Mouse (Mus musculus) gastrocnemius, postnatal 4 days (tissue): ENCODE measurements around the gene Dlg2. TPM values are rescaled to one million over a fixed set of nuclear protein-coding genes. Genes with fewer than 3 reads are reported as not detected.

ENCODE experiments used
- DNase-seq, 2 experiments: peaks; one replicate each; pipeline ENCODE4 v3.0.0; 2021 to 2022; ENCODE audit warnings: low spot score in 2 of 2, mixed read lengths in 2 of 2
- total RNA-seq, 2 experiments: library from RNA; stranded (reverse); gene quantifications; 2 replicates each; pipeline ENCODE4 v1.2.3; 2021

Gene Dlg2
- total RNA-seq, 2 experiments from 2014 or later = 4.1 to 4.5 TPM

DNA sequence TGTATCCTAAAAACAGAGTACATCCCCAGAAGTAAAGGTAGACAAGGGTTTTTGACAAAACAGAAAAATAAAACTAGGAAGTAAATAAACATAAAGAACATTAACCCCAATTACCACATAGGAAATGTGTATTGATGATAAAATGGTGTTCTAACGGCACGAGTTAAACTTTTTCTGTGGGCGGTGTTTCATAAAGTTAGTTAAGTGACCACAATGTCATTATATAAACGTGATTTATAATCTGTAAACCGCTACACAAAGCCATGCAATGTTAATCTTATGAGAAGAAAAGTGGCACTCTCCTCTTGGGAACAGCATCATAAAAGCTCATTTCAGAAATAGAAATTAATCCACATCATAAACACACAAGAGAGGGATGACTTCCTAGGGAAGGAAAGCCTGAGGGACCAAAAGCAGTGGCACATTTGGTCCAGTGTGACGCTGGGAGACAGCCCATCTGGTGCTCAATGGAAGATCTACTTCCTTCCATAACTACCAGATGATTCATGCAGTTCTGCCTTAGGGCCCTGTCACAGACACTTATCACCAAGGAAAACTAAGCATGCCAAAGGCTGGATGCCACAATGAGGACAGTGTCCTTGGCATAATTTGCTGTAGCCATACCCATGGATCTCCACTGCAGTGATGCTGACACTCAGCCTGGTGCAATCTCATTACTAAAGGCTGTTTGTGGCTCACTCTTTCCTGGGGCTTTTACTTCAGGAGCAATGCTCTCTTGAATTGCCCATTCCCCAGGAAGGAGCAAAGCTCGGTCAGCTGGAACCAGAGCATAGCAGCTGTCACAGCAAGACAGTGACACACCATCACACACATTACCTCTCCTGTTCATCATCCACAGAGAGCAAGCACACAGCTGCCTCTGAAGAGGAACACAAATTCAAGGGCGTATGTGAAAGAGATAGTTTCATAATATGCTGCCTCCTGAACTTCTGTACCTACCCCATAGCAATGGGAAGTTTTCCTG is 1963.3 kb downstream of the Dlg2 start:
- no peak for DNase-seq

DNA sequence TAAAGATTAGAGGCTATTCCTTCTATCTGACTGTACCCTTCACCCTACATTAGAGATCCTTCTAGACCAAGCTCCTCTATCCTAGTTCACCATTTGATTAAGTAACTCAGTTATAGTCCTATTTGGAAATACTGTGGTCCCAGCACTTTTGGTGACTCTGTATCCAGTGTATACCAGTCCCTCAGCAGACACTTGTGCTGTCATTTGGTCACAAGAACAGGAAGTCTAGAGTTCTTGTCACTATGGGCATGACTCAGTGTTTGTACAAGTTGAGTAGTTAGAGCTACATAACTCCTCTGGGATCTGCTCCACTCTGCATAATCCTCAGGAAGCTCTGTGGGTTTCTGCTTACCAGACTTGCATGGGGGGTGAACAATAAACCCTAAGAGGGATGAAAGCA is 1965.1 kb downstream of the Dlg2 start:
- no peak for DNase-seq

DNA sequence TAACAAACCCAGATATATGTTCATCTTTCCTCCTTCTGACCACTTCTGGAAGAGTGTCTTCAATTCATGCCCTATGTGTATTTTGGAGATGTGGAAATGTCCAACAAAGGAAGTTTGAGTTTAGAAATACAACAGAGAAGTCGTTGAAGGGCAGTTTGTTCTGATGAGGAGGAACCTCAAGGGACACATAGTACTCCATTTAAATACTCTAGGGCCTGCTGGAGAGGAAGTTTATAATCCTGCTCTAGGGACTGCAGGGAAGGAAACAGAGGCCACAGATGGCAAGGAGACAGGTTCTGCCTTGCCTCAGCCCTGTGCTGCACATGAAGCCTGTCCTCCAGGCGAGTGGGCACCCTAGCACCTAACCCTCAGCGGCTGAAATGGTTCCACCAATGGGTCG is 1965.6 kb downstream of the Dlg2 start:
- no peak for DNase-seq

DNA sequence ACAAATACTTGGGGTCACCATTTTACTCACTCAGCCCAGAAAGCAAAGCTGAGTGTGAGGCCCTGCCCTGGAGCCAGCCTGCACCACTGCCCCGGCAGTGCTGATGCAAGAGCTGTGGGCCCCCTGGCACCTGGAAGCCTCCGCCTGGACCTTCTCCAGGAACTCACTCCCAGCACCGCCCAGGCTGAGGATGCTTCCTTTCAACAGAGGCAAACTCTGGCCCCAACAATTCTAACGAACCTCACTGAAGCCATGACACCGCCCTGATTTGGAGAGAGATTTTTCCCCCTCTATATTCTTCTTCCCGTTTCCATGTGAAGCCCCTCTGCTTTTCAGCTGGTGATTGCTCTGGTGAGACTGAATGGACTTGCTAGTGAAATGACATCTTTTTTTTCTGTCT is 1971.5 kb downstream of the Dlg2 start:
- DNase-seq = no peak

DNA sequence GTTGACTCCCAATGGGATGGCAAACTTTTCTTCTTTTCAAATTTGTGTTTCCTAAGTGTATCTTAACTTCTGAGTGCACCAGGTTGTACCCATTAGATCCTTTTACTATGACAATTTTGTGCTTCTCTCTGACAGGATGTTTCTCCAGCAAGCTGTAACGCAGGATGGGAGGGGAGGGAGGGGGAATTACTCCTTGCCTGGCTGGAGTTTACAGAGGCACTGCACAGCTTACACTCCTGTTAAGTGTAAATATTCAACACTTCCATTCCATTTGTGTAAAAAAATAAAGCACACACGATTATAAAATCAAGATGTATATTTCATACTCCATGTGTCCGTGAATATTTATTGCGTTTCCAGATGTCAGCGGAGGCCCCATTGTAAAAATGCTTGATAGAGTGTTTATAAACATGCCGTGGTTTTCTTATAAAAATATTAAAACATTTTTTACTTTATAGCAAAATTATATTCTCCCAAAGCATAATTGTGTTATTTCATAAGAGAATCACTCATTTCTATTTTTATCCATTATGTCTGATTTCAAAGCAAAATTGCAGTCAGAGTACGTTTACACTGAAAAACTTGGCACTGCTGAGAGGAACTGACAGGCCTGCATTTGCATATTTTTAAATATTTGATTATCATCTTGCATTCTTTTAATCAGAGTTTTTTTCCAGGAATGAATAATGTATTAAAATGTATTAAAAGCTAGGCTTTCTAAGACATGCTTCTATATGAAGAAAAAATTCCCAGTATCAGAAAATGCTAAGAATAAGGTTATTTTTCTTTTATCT is 1972.5 kb downstream of the Dlg2 start:
- DNase-seq = no peak

DNA sequence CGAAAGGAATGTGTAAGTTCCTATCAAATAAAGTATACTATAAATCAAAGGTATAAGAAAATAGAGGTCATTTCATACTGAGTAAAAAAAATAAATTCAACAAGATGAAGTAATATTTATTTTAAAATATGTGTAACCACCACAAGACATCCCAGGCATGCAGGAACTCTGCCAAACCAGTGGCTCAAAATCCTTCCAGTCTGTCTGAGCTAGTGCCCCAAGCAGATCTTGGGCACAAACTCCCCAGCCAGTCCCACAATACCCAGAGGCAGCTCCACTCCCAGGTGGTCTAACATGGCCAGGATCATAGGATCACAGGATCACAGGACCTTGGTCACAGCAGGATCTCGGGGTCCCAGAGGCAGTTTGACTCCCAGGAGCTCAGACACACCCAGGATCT is 1977.7 kb downstream of the Dlg2 start:
- no peak for DNase-seq

DNA sequence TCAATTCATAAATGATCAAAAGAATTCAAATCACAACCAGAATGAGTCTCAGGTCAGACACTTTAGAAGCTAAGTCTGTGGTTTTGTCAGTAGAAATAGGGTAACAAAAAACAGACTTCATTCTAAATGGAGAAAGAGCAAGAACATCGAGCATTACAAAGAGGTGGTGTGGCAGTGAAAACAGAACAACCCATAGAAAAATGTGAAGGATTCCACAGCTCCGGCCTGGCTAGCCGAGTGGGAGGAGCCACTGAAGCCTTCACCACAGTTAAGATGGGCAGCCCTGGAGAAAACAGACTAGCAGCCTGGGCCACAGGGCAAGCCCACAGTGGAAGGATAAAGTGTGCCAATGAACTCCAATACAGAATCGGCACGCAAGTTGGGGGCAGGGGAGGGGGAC is 1979.5 kb downstream of the Dlg2 start:
- no peak for DNase-seq

DNA sequence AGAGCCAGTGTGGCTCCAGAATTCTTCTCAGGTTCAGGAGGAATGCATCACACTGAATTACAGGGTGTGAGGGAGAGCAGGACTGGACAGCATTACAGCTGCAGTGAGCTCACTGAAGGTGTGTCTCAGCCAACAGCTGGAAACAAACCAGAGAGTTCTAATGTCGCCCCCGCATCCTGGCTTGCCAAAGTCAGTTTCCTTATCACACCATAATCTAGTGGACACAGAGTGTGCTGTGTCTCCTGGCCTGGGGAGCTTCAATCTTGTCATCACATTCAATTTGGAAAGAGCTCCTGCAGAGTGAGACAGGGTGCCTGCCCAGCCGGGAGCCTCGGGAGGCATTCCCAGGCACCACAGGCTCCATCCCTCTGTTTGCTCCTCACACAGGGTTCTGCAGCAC is 1981.3 kb downstream of the Dlg2 start:
- DNase-seq = no peak

DNA sequence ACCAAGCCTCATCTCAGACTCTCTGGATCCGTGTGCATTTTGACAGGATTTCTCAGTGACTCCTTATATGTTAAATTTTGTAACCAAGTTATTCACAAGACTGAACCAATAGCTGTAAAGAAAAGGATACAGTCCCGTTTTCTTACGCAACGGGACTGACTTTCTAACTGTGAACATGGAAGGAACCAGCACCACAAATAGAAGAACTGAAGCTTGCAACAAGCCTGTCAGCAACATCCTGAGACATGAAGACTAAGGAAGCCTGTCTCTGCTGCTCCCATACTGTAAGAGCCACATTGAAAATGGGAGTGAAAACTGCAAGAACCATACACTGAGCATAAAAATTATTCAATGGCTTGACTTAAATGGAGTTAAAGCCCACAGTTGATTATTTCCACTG is 1981.8 kb downstream of the Dlg2 start:
- DNase-seq = no peak

DNA sequence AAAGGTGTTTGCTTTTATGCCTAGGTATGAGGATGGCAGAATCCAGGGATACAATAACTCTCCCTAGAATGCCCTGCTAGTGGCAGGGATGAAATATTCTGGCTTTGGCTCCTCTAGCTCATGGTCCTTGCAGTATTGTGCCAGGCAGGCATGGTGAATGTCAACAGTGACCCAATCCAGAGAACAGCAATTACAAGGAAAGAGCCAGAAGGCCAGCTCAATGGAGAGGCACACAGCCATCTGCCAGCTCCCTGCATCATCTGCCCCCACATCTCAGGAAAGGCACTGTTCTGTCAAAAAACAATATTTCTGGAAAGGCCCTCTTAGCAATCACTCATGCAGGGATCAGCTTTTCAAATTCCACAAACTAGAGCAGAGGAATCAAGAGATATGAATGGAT is 1984.1 kb downstream of the Dlg2 start:
- DNase-seq = no peak

DNA sequence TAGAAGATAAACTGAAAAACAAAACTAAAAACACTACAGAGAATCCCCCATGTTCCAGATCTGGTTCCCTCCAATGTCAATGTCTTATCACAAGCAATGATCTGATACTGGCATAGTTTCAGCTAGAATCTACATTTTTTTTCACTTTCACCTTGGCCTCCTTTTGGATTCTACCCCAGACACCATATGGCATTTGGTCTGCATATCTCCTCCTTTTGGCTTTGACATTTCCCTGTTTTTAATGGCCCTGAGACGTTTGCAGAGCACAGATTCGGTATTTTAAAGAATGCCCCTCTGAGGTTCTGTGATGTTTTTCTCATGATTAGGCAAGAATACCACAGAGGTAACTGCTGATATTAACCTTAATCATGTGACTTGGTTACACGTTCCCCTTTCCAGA is 1984.8 kb downstream of the Dlg2 start:
- DNase-seq = no peak

DNA sequence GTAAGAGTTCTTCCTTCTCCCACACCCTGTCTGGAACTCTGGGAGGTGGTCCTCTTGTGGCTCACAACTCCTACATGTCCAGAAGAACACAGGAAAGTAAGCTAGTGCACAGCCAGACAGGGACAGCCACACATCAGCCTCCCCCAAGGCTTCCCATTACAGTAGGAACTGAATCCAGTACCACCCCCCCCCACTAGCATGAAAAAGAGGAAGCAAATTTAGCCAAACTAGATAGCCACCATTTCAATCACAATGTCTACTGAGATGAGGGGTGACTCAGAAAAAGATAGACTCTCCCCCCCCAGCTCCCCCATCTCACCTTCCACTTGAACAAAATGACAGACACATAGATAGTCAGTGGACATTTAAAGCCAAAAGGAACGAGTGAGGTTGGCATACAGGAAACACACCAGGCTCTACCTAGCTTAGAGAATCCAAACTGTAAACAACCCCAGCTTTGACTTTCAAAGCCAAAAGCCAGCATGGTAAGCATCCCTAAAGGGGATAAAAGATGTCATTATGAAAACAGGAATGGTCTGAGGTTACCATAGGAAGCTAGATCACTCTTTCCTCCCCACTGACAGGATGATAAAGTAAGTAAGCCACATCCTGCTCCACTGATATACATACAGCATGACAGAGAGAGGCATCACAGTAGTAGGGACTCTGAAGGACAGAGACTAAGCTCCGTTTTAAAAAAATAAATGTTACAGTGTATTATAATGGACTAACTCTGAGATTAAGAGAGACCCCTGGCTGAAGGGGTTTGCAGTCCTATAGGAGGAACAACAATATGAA is 1986.8 kb downstream of the Dlg2 start:
- DNase-seq = no peak

DNA sequence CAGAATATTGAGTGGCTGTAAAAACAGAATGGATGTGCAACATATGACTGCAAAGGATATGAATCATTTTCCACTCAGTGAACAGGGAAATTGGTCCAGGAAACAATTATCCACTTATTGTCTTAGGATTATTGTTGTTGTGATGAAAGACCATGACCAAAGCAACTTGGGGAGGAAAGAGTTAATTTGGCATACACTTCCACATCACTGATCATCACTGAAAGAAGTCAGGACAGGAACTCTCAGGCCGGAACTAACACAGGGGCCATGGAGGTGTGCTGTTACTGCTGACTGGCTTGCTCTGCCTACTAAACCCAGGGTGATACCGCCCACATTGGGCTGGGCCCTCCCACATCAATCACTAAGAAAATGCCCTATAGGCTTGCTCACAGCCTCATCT is 1987.8 kb downstream of the Dlg2 start:
- no peak for DNase-seq

DNA sequence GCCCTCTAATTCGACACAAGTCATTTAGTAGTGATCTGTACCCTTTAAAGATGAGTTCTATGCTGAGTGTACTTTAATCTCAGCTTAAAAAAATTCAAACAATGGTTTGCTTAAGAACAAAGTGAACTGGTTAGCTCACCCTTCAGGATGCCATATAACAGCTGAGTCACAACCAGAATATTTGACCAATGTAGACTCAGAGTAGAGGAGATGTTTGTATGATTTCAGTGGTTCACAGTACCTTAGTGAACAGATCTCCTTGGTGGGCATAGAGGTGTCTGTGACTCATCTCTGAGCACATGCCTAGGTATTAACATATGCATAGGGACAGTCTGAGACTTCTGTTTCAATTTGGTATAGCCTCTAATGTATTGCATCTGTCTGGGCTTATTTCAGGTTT is 2002.7 kb downstream of the Dlg2 start:
- DNase-seq = no peak

DNA sequence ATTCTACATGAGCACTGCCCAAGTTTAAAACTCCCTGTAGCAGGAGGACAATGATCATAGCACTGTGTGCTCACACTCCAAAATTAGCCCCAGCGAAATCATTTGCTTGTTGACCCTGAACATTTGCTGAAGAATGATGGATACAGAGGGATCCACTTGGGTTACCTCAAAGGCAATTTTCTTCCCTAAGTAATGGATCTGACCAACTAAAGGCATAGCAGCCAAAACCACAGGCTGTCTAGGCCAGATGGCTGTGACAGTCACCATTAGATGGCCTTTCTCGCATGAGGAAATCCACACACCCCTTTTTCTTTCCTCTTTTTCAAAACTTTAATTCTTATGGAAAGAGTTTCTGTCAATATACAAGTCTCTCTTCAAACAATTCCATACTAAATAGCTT is 2003.3 kb downstream of the Dlg2 start:
- no peak for DNase-seq

DNA sequence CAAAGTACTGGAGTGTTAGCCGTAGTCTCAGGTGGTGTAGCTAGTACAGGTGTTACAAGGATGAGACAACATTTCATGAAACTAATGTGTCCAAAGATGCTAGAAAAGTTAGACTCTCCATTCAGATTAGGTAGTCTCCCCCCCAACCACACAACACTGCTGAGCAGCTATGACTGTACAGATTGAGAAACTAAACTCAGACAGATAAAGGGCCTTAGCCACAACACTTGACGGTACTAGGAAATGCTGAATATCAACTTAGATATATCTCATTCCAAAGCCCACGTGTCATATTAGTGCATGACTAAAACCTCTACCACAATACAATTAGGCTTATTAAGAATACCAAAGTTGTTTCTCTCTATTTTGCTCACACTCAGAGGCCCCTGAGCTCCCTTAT is 2006.9 kb downstream of the Dlg2 start:
- no peak for DNase-seq

DNA sequence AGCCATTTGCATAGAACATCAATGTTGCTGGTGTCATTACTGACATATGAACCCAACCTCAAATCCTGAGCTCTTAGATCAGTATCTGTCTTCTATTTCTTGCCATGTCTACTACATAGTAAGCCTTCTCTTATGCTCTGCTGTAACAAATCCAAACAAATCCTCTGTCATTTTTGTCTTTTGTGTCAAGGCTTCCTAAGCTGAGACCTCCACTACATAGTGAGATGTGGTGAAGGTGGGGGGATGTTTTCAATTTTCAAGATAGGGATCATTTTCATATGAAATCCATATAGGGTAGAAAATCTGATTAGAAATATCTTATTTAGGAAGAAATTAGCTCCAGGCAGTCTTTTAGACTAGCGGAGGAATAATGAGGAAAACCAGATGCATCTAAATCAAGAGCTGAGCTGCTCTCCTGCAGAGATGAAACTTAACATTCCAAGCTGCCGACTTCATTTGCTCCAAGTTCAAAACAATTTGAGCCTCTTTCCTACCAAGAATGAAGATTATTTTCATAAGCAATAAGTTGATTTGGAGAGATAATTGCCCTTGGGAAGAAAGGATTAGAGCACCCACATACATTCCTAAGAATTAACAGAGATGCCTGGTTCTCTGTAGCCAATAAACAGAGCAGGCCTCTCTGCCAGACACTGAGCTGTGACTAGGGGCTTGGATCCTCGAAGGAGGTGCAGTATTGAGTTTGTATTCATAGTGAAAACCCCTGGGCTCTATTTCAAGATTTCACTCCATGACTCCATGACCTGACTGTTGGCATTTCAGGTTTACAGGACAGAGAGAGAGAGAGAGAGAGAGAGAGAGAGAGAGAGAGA is 2009.6 kb downstream of the Dlg2 start:
- DNase-seq = no peak

DNA sequence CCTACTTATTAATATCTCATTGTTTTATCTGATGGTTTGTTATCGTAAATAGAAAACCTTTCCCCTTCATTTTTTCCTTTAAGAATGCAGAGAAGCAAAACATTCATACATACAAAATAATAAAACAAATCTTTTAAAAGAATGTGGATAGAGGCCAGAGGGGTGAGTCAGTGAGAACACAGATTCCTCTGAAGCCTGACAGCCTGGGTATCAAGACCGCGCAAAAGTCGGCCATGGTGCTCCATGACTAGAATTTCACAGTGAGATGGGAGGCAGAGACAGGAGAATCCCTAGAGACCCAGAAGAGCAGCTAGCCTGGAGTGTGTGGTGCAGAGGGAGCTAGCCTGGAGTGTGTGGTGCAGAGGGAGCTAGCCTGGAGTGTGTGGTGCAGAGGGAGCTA is 2010.4 kb downstream of the Dlg2 start:
- no peak for DNase-seq

DNA sequence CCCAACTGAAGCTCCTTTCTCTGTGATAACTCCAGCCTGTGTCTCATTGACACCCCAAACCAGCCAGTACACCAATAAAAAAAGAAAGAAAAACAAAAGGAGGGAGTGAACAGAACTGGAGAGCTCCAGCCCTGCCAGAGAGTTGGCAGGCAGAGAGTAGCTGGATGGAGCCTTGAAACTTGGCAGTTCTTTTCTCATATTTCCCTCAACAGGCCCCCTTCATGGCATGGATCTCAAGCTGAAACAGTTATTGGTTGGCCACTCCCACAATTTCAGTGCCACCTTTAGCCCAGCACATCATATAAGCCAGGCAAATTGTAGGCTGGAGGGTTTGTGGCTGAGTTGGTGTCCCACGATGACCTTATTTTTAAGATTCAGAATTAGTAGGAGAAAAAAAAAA is 2015.8 kb downstream of the Dlg2 start:
- DNase-seq = no peak

DNA sequence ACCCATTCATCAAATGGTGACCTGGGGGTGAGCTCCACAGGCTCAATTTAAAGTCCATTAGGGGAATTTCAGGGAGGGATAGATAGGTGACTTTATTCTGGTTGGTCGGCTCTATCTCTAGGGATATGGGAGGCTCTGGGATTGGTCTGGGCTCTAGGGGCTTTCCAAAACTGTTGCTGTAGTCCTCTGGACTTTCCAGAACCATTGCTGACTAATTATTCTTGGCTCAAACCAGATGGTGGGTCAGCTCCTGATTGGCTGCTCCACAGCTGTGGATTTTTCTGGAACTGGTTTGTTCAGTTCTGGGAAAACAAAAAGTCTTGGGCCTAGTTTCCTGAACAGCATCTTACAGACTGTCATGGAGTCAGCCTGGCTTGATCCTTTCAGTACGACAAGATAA is 2017.0 kb downstream of the Dlg2 start:
- no peak for DNase-seq
